Mouse (Mus musculus) T-helper 1 cell (primary cell): ENCODE measurements around the gene Rnaseh2b.

Experiments
- in situ Hi-C: fragments of 300-600 bp; cut with MboI, MseI; formaldehyde crosslinking; loops from one replicate; pipeline ENCODE4 v1.15.1; 2025; ENCODE audit warnings: high pct_unique_total_duplicates

Rnaseh2b gene

DNA sequence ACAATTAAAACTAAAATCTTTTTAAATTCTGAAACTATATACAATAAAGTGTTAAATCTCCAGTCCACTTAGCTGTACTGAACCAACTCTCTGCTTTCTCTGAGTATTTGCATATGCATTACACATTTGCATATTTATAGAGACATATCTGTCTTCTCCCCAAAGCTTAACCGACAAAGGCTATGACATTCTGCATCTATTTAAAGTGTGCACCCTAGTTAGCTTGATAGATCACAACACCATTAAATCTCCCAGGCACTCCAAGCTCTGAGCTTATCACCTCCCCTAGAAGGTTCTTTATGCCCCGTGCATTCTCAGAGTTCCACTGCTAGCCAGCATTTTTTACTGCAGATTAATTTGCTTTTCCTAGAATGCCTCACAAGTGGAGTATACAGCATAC is 16.6 kb downstream of the Rnaseh2b start:
- in situ Hi-C loops: no loop called here

DNA sequence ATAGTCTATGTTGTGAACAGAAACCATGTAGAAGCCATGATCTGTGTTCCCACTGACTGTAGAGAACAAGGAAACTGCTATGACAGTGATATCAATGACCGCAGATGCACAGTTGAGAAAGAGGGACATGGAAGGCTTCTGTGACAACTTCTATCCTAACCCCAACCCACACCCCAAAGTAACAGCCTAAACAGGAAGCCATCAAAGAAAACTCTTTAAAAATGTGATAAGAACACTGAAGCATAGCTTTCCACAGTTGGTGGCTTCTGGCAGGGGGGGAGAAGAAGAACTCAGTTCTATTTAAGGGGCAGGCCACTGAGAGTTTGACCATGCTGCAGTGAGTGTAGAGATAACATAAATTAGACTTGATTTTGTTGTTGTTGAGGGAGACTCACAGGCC is 19.3 kb downstream of the Rnaseh2b start:
- in situ Hi-C loops: loop anchor here (5.0 kb wide), 1 partner anchor 54 kb away; no protein-coding TSS in a partner anchor

DNA sequence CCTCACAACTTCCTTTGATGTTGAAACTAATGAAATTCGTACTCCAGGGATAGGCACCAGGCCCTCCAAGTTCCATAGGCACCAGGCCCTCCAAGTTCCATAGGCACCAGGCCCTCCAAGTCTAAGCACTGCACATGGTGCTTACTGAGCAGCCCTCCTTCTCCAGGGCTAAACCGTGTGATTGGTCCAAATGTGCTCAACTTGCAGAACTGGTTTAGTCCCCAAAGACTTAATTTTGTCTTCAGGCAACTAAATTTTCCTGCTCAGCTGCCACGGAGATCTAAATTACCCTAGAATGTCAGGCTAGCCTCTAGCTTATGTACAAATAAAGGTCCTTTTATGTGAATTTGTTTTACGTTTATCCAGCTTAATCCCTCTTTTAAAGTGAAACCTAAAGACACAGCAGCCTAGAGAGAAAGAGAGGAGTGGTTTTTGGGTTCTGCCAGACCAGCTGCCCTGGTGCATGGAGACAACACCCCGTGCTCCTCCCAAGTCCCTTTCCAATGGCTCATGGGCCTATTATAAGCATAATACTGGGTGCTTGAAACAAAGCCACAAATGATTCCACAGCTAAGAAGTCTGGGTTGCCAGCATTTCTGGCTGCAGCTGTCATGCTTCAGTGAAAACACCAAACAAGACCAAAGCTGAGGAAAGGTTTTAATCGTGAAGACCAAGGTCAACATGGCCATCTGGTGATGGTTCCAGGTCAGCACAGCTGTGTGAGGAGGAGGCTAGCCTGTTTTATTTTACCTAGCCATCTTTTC is 30.4 kb downstream of the Rnaseh2b start:
- in situ Hi-C loops: no loop called here

DNA sequence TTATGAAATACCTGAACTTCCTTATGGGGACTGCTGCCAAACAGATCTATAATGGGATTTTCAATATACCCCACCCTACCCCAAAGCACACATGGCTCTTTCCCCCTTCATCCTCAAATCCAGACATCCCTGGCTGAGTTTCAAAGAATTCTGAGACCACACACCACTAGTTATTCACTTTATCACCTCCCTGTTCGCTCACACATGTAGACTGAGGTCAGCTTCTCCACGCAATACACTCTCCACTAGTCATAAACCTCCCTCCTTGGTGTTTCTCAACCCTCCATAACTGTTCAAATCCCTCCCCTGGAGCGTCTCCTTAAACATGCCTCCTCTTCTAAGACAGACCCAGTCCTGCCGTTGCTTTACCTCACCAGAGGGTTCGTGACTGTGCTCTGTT is 31.1 kb downstream of the Rnaseh2b start:
- in situ Hi-C loops: no loop called here

DNA sequence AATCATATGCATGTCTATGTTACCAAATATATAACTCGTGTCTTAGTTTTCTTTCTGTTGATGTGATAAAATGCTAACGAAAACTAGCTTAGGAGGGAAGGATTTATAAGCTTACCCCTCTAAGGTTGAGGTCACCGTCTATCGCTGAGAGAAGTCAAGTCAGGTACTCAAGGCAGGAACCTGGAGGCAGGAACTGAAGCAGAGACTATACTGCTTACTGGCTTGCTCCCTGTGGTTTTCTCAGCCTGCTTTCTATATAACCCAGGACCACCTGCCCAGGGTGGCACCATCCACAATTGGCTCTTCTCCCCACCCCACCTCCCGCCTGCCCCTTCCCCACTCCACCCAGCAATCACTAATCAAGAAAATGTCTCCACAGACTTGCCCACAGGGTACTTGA is 32.6 kb downstream of the Rnaseh2b start:
- in situ Hi-C loops: no loop called here

DNA sequence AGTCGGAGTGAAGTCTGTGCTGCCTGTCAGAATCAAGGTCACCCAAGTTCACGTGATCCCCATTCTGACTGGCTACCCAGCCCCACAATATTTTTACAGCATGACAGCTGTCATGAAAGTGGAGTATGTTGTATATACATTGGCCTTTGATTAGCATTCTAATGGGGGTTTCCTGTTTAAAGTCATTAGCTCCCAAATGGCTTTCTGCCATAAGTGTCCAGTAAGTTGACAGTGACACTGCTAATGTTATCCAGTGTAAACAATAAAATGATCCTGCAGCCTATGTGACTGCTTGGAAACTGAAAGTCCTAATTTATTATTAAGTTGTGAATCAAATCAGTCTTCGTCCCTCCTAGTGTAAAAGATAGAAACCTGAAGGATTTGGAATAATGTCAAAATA is 33.6 kb downstream of the Rnaseh2b start:
- in situ Hi-C loops: no loop called here

DNA sequence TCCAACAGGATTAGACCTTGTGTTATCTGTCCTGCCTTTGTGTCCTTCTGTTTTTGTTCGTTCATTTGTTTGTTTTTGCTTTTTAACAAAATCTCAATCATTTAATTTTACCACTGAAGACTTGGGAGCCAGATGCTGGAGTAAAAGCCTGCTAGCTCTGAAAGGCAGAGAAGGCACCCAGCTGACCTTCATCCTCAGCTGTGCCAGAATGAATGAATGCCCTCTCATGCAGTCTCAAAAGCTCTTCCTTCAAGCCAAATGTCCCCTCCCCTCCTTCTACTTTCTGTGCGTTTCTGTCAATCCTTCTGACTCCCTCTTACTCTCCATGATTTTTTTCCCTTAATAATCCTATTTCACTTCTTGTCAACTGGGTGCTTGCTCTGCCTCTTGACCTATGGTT is 34.8 kb downstream of the Rnaseh2b start:
- in situ Hi-C loops: no loop called here

DNA sequence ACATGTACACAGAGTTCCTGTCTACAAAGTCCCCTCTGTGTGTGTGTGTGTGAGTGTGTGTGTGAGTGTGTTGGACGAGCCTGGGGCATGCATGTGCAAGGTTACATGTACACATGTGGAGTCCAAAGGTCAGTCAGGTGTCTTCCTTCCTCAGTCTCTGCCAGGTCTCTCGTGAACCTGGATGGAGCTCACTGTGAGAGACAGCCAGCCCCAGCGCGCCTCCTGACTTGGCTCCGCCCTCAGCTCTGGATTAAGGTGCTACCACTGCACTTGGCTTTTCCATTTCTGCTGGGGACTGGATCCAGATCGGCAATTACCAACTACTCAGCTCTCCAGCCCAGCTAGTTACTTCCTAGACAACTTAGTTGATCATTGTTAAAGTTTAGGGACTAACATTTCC is 36.2 kb downstream of the Rnaseh2b start:
- in situ Hi-C loops: no loop called here

DNA sequence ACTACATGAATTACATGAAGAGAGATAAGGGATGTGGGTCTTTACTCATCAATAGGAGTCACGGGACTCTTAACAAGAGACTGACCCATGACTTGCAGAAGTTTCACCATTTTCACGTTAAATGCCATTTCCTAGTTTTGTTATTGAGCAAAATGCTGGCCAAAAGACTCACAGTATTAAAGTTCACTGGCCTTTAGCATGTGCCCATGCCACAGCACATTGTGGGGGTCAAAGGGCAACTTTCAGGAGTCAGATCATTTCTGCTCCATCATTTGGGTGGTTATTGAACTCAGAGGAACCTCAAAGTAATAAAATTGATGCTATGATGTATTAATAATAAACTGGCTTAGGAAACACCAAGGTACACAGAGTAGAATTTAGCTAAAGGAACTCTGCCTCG is 37.2 kb downstream of the Rnaseh2b start:
- in situ Hi-C loops: no loop called here

DNA sequence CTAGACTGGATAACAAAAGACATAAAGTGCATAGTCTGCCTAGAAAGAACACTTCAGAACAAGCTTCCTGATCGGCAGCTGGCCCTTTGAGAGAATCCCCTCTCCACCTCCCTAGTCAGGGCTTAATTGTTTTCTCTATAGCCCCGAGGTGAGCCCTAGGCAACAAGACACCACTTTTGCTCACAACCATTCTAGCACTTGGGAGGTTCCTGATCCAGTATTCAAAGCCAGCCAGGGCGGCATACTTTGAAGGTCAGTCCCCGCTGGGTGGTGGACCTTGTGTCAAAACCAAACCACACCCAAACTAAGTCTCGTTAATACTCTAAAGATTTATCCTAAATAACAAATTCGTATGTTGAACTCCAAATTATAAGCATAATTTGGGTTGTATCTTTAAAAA is 39.1 kb downstream of the Rnaseh2b start:
- in situ Hi-C loops: no loop called here

DNA sequence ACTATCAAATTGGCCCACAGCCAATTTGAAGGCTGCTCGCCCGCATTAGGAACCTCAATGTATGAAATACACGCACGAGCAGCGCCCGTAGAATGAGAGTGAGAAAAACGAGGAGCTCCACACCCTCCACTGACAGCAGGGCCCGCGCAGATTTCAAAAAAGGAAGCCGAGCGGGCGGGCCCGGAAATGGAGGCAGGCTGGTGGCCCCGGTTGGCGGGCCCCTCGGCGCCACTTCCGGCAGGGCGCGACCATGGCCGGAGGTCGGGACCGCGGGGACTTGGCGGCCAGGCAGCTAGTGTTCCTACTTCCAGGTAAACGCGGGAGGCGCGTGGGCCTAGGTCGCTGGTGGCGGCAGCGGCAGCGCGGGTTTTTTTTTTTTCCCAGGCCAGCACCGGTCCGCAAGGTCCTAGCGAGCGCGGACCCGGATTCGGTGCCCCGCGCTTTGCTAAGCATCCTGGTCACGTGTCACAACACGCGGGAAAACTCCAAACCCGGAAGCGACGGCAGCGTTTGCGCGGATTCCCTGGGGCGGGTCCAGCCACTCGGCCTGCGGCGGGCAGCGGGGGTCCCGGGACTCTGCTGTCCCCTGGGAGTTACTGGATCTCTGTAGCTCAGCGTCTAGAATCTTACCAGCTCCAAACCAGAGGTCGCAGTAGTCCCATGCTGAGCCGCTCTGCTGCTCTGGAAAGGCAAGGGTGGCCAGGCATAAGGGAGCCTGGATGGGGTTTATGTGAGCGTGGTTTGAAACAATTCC is 39.7 kb downstream of the Rnaseh2b start:
- in situ Hi-C loops: no loop called here

DNA sequence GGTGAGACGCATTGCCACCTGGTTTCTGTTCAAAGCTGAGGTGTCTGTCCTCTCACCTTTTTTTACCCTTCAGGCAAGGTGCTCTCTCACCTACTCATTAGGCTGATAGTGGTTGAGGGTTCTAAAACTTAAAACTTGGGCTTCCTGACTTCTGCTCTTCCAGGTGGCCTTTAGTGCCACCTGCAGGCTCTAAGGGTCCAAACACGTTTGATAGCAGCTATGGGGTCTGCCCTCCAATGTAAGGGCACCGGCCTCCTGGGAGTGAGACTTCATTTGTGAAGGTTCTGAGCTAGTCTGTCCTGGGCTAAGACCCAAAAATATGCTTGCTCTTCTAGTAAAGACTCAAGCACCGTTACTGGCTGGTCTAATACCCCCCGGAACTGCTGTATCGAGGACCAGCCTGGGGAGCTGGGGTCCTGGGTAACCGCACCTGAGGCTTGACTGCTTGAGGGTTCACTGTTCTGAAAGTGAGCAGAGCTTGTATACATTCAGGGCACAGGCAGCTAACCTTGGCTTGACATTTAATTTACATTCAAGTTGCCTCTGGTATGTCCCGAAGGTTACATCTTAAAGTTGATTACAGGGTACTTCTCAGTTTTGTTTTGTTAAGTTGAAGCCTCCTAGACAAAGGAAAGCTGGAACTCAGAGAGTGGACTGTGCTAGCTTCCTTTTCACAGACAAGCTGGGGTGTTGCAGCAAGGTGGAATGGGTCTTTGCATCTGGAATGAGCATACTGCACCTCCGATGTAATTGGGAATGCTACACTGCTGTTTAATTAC is 41.7 kb downstream of the Rnaseh2b start:
- in situ Hi-C loops: no loop called here

DNA sequence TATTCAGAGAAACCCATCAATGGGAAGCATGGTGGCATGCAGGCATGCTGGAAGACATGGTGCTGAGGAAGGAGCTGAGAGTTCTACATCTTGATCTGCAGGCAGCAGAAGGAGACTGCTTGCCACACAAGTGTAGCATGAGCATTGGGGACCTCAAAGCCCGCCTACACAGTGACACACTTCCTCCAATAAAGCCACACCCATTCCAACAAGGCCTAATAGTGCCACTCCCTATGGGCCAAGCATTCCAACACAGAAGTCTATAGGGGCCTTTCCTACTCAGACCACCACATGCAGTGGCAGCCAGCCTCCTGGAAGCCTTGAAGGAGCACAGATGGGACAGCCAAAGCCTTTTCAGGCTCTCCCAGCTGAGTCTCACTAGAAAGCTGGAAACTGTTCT is 46.8 kb downstream of the Rnaseh2b start:
- in situ Hi-C loops: no loop called here

DNA sequence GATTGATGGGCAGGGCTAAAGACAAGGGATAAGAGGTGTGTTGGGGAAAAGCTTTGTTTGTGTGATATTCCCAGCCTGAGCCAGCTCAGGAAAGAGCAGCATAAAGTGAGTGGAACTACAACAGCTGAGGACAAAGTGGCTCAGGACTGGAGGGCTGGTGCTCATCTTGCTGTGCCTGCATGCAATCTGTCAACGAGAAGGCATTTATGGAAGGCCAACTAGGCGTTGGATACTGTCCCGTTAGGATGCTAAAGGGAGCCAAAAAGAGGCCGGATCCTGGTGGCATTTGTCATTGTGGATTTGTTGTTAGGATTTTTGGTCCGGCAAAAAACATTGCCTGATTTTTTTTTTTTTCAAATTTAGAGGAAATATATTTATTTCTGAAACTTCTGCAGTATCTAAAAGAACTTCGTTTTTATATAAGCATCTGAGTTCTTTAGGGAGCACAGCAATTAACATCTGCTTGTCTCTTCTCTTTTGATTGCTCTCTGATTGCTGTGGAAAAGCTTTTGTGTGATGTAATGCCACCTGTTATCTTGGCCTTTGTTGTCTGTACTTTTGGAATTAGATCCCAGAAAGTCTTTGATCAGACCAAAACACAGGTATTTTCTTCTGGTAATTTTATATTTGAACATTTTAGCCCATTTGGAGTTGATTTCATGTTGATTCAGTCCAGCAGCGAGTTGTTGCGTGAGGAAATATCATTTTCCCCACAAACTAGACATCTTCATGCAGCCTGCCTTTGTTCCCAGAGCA is 49.7 kb downstream of the Rnaseh2b start:
- in situ Hi-C loops: no loop called here

DNA sequence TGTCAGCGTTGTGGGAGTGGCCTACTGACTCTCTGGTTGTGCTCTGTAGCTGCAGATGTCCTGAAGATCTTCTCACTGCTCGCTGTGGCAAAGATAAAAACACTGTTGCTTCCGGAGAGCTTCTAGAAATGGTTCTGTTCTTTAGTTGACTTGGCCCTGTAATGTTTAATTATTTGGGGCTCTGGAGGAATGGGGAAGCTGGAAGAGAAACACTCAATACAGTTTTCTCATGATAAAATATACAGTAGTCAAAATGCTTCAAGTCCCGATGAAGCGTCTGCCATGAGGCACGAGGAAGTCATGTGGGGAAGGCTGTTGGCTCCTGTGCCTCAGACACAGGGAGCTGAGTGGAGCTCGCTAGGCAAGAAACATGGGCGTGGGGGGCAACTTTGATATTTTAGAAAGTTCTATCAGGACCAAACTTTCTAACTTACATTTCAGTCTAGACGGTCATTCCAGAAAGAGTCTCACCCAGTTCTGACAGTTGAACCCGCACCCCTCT is 50.3 kb downstream of the Rnaseh2b start:
- in situ Hi-C loops: no loop called here

DNA sequence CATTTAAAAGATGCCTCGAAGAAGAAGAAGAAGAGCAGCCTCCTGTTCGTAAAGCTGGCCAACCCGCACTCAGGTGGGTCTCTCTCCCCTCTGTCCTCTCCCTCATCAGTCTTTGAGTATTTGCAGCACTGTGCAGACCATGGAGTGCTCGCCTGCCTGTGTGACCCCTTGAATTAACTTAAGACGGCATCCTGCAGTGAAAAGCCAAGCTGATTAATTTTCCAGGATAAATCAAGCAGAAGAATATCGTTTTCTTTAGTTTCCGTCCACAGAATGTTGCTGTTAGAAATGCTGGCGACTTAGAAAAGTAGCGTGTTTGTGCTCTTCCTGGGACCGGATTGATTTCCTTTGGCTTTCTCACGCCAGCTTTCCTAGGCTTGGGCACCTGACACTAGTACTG is 54.2 kb downstream of the Rnaseh2b start:
- in situ Hi-C loops: no loop called here

DNA sequence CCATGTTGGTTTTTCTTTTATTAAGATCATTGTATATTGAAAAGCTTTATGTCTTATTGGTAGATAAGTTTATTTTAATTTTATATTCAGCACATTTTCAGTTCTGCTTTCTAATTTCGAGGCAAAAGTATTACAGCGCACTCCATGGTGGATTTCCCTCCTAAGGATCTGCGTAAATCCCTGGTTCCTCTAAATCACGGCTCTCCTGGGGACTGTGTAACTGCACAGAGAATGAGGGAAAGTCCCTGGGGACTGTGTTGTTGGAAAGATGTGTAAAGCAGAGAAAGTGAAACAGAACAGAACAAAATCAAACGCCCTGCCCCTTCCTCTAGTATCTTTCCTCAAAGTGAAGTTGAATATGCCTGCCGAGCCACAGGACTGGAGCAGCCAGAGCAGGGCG is 54.7 kb downstream of the Rnaseh2b start:
- in situ Hi-C loops: no loop called here

DNA sequence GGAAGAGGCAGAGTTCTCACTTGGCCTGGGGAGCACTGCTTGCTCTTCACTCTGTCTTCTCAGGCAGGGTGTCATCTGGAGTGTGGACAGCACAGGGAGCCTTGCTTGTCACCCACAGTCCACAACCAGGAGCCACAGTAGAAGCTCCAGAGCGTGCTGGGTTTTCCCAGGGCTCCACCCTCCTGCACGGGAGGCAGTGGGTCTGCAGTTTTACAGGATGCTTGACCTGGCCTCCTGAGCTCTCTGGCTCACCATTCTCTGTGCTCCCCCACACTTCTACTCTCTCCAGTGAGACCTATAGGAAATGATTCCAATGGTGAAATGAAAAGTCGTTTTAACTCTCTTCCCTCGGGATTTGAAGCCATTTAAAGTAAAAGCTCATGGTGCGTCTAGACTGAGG is 57.4 kb downstream of the Rnaseh2b start:
- in situ Hi-C loops: no loop called here

DNA sequence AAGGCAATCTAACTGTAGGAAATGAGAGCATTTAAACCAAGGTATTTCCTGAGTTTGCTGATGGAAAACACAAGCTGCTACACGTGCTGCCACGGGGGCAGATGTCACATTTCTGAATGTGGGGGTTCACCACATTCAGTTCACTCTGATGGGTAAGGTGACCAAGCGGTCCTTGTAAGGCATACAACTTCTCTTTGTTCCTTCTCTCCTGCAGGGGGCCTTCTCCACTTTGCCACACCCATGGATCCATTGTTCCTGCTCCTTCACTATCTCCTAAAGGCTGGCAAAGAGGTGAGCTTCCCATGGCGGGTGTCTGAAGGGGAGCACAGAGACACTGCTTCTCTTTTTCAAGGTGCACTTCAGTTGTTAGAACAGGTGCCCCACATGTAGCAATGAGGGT is 57.8 kb downstream of the Rnaseh2b start:
- in situ Hi-C loops: no loop called here

DNA sequence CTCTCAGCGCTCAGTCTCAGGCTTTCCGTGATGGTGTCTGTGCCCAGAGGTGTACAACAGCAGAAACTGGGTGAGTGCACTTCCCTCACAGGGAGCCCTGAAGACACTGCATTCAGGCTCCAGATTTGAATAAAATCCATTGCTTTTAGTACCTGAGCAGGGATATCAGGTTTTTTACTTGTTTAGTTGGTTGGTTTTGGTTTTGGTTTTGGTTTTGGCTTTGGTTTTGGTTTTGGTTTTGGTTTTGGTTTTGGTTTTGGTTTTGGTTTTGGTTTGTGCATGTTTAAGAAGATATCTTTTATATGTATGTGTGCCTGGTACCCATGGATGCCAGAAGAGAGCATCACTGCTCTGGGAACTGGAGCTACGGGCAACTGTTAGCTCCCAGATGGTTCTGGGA is 58.5 kb downstream of the Rnaseh2b start:
- in situ Hi-C loops: no loop called here

DNA sequence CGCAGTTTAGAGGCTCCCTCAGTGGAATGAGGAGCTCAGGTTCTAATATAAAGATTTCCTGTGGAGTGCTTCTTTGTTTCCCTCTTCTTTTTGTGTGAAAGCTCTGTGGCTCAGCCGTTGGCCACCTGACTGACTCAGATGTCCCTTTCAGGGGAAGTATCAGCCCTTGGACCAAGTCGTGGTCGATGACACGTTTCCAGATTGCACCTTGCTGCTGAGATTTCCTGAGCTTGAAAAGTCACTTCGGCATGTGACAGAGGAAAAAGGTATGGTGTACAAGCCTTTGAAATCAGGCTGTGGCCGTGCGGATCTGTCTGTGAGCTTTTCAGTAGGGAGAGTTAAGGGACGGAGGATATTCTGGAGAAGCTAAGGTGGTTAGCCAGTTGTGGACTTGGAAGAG is 61.0 kb downstream of the Rnaseh2b start:
- in situ Hi-C loops: no loop called here

DNA sequence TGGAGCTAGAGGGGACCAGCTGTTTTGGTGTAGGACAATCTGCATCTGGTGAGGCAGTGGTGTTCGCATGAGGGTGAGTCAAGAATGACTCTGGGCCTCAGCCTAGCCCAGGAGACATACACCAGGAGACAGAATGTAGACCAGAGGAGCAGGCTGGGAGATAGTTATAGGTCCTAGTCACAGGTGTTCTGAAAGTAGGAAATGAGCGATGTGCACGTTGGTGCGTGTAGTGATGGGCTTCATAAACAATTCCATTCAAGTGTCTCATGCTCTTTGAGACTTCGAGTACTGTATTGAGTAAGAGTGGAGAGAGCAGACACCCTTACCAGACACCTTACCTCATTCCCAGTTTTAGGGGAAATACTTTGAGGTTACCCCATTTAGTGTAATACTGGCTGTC is 61.4 kb downstream of the Rnaseh2b start:
- in situ Hi-C loops: no loop called here
